Mouse (Mus musculus) liver, embryonic 16.5 days (tissue): Measurements from ENCODE around the gene Igfbp6. TPM values are rescaled to one million over a fixed set of nuclear protein-coding genes. Genes with fewer than 3 reads are reported as not detected.

Experiments
- ATAC-seq: fragments of 200-750 bp; cut with Nextera tagmentation; 2 replicates; pipeline ENCODE4 v1.8.0; 2017; ENCODE audit warnings: low read depth, mild to moderate bottlenecking, moderate number of reproducible peaks, moderate library complexity
- H3K27ac ChIP-seq: fragments of 300-500 bp; sonication (generic); 2 replicates; pipeline ENCODE4 v1.5.1; 2014; ENCODE audit warnings: mild to moderate bottlenecking, low read length
- H3K27me3 ChIP-seq: fragments of 300-500 bp; sonication (generic); 2 replicates; pipeline ENCODE4 v1.6.1; 2014; ENCODE audit warnings: low read depth, low read length, mixed read lengths; ENCODE audit not compliant: control insufficient read depth, insufficient read depth
- H3K36me3 ChIP-seq: fragments of 300-500 bp; sonication (generic); 2 replicates; pipeline ENCODE4 v1.6.1; 2014; ENCODE audit warnings: mild to moderate bottlenecking; ENCODE audit not compliant: control insufficient read depth, insufficient read depth
- H3K4me1 ChIP-seq: fragments of 300-500 bp; sonication (generic); 2 replicates; pipeline ENCODE4 v1.6.1; 2014; ENCODE audit warnings: low read depth, low read length, mixed read lengths; ENCODE audit not compliant: control insufficient read depth
- H3K4me2 ChIP-seq: fragments of 300-500 bp; sonication (generic); 2 replicates; pipeline ENCODE4 v1.6.1; 2014; ENCODE audit warnings: low read depth, low read length, mixed read lengths
- H3K4me3 ChIP-seq: fragments of 300-500 bp; sonication (generic); 2 replicates; pipeline ENCODE4 v1.5.1; 2014; ENCODE audit warnings: low read depth, mild to moderate bottlenecking, low read length
- H3K9ac ChIP-seq: fragments of 300-500 bp; sonication (generic); 2 replicates; pipeline ENCODE4 v1.6.1; 2014; ENCODE audit warnings: low read depth, low read length
- H3K9me3 ChIP-seq: fragments of 300-500 bp; sonication (generic); replicated peaks from 2 replicates; pipeline ENCODE4 v1.6.1; 2016; ENCODE audit warnings: low read length; ENCODE audit not compliant: control insufficient read depth
- WGBS: fragments of 180-500 bp; shearing (Covaris S2); extraction: QIAGEN DNeasy Blood & Tissue Kit; methylation state at CpG from one replicate; pipeline ENCODE4 v1.1.7; 2014; ENCODE audit not compliant: insufficient replicate concordance; 5-methylcytosine and 5-hydroxymethylcytosine counted together
- polyA plus RNA-seq: library from polyadenylated mRNA; unstranded; fragments of >200 nt; fragmentation: Nextera tagmentation; extraction: Ambion mirVana; gene quantifications from 2 replicates; pipeline ENCODE4 v1.2.1, GENCODE M21; 2015

Gene Igfbp6
- polyA plus RNA-seq, 1 experiment from 2014 or later, result 2.4 TPM

DNA sequence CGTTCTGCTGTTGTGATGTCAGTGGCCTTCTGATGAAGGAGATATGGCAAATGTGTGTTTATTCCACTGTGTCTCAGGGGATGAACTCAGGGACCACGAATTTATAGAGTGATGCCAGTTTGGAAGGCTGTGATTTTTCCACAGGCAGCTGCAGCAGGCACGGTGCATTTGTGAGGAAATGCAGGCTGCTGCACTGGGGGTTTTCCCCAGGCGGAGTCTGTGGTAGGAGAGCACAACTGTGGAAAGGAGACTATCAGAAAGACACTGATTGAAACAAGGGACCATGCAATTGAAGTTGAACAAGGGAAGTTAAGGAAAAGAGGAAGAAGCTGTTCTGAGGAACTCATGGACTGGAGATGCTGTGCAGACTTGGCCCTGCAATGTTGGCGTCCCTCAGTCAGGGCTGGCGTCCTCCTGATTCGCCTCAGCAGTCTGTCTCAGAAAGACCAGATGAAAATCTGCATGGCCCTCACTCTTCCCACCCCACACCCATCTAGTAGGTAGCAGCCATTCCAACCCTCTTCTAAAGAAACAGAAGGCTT lies 48.2 kb downstream of the Igfbp6 start:
- peak overlapping the region; percentile 36 for H3K27ac ChIP-seq

DNA sequence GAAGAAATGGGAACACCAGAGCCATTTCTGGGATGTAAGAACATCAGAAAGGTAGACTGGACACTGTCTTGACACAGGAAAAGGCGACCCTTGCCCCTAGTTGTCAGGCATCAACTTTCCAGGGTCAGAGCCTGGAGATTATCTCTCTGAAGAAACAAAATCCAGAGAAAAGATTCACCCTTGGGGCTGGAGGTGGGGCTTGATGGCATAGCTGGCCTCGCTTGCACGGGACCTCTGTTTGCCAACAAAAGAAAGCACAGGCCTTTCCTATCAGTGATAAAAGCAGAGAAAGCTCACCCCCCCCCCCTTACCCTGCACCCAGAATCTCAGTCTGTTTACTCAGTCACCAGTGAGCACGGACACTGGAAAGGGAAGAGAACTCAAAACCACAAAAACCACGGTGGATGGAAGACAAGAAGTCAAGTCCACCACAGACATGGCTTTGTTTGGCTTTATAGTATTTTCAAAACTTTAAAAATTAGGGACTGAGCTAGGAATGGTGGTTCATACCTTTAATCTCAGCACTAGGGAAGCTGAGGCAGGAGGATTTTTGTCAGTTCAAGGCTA lies 48.7 kb downstream of the Igfbp6 start:
- 9% methylated on average over 5 of the region's 5 CpGs for WGBS
- no peak overlapping the region for H3K4me3 ChIP-seq
- H3K4me2 ChIP-seq, result no peak overlapping the region
- peaks cover 16% of the 10 kb centered on the region for H3K4me1 ChIP-seq
- no peak for ATAC-seq
- no peak overlapping the region for H3K9ac ChIP-seq
- peak overlapping the region; percentile 36 for H3K27ac ChIP-seq
- no peaks in the 10 kb centered on the region for H3K9me3 ChIP-seq
- no peaks in the 10 kb centered on the region for H3K36me3 ChIP-seq
- H3K27me3 ChIP-seq, result no peaks in the 10 kb centered on the region

More for the DNA sequence above, 48.2 kb downstream of the Igfbp6 start:
- Histone ChIP-seq H3K4me2 (no peak overlapping the region), H3K4me3 (no peak overlapping the region), H3K4me1 (peaks cover 16% of the 10 kb centered on the region), H3K9ac (no peak overlapping the region), H3K9me3 (no peaks in the 10 kb centered on the region), H3K36me3 (no peaks in the 10 kb centered on the region), H3K27me3 (no peaks in the 10 kb centered on the region)
- no peak for ATAC-seq
- 24% methylated on average over 7 of the region's 7 CpGs for WGBS

DNA sequence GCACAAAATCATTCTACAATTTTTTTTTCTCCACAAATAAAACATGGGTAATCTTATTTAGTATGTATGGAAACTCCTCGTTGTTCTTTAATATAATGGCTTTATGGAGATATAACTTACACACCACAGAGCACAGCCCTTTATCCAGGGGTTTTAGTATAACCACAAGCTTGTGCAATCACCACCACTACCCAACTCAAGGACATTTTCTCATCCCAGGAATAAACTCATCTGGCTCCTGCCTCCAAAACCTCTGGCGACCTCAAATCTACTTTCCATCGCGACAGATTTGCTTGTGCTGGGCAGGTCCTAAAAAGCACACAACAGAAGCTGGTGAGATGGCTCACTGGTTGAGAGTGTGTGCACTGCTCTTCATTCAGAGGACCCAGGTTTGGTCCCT lies 49.5 kb downstream of the Igfbp6 start:
- no peaks in the 10 kb centered on the region for H3K36me3 ChIP-seq
- H3K9me3 ChIP-seq, result no peaks in the 10 kb centered on the region
- H3K27ac ChIP-seq, result peak overlapping the region; percentile 15
- peaks cover 16% of the 10 kb centered on the region for H3K4me1 ChIP-seq
- no peak overlapping the region for H3K4me2 ChIP-seq
- no peaks in the 10 kb centered on the region for H3K27me3 ChIP-seq
- no peak overlapping the region for H3K4me3 ChIP-seq
- WGBS, result 54% methylated on average over 4 of the region's 4 CpGs
- ATAC-seq, result no peak
- H3K9ac ChIP-seq, result no peak overlapping the region

DNA sequence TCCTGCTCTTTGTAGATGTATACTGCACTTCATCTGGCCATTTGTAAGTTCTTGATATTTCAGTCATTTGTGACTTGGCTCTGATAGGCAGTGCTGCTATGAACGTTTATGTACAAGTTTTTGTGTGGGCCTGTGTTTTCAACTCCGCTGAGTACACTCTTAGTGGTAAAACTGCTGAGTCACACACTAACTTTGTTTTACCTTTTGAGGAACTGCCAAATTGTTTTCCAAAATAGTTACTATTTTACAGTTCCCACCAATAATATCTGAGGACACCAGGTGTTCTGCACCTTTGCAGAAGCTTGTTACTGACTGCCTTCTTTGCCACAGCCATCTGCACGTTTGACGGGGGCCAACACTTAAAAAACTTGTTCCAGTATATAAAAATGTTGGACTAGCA lies 50.3 kb downstream of the Igfbp6 start:
- H3K9ac ChIP-seq, result no peak overlapping the region
- peak overlapping the region; percentile 51 for H3K27ac ChIP-seq
- ATAC-seq, result no peak
- no peaks in the 10 kb centered on the region for H3K9me3 ChIP-seq
- peaks cover 16% of the 10 kb centered on the region for H3K4me1 ChIP-seq
- H3K4me3 ChIP-seq, result no peak overlapping the region
- H3K36me3 ChIP-seq, result no peaks in the 10 kb centered on the region
- H3K27me3 ChIP-seq, result no peaks in the 10 kb centered on the region
- 28% methylated on average over 4 of the region's 4 CpGs for WGBS
- no peak overlapping the region for H3K4me2 ChIP-seq

DNA sequence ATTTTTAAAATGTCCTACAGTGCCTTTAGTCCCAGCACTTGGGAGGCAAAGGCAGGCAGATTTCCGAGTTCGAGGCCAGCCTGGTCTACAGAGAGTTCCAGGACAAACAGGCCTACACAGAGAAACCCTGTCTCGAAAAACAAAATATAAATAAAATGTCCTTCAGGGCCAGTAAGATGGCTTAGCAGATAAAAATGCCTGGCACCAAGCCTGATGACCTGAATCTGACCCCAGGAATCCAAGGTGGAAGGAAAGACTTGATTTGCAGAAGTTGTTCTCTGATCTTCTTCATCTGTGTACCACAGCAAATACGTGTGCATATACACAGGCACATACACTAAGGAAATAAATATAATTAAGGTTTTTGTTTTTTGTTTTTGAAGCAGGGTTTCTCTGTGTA lies 51.2 kb downstream of the Igfbp6 start:
- no peak overlapping the region for H3K27ac ChIP-seq
- ATAC-seq, result no peak
- no peak overlapping the region for H3K4me3 ChIP-seq
- no peaks in the 10 kb centered on the region for H3K27me3 ChIP-seq
- H3K4me1 ChIP-seq, result peaks cover 13% of the 10 kb centered on the region
- H3K9me3 ChIP-seq, result no peaks in the 10 kb centered on the region
- WGBS, result 62% methylated on average over 4 of the region's 4 CpGs
- H3K36me3 ChIP-seq, result no peaks in the 10 kb centered on the region
- H3K9ac ChIP-seq, result no peak overlapping the region
- H3K4me2 ChIP-seq, result no peak overlapping the region

DNA sequence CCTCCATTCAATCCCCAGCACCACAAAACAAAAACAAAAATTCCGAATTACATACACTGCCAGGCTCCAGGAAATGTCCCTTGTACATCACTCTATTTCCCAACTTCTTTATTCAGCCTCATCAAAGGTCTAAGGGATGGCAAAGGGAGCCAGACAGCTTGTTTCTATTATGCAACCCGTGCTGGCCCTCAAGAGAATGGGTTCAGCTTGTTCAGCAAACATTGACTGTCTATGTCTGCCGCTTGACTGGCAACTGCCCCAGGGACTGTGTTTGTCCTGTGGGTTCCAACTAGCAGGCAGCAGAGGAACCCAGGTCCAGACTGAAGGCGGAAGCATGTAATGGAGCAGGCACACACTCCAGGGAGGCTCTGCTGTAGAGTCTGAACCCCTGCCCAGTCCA lies 54.7 kb downstream of the Igfbp6 start:
- no peaks in the 10 kb centered on the region for H3K27me3 ChIP-seq
- peaks cover 17% of the 10 kb centered on the region for H3K4me1 ChIP-seq
- H3K36me3 ChIP-seq, result no peaks in the 10 kb centered on the region
- WGBS, result 55% methylated on average over 4 of the region's 4 CpGs
- H3K4me2 ChIP-seq, result no peak overlapping the region
- ATAC-seq, result peak; percentile 19
- no peaks in the 10 kb centered on the region for H3K9me3 ChIP-seq
- peak overlapping the region; percentile 77 for H3K27ac ChIP-seq
- H3K4me3 ChIP-seq, result no peak overlapping the region
- H3K9ac ChIP-seq, result no peak overlapping the region

Other genes starting within 250 kb of the Igfbp6 start
- 0.07 and 0.08 TPM in 2 replicates for gene Krt4, start 219.6 kb upstream of the Igfbp6 start, polyA plus RNA-seq
- not detected in 2 replicates for gene Krt79, start 204.0 kb upstream of the Igfbp6 start, polyA plus RNA-seq
- not detected in 2 replicates for gene Krt78, start 190.1 kb upstream of the Igfbp6 start, polyA plus RNA-seq
- gene Krt8, start 139.9 kb upstream of the Igfbp6 start, polyA plus RNA-seq, result 120 and 130 TPM in 2 replicates
- 118 and 119 TPM in 2 replicates for gene Krt18, start 116.2 kb upstream of the Igfbp6 start, polyA plus RNA-seq
- gene Eif4b, start 70.6 kb upstream of the Igfbp6 start, polyA plus RNA-seq, result 42.7 and 43.6 TPM in 2 replicates
- 6.2 and 6.8 TPM in 2 replicates for gene Tns2, start 43.9 kb upstream of the Igfbp6 start, polyA plus RNA-seq
- gene Spryd3, start 8.1 kb upstream of the Igfbp6 start, polyA plus RNA-seq, result 13.0 and 14.3 TPM in 2 replicates
- gene Soat2, start 6.2 kb downstream of the Igfbp6 start, polyA plus RNA-seq, result 33.6 and 34.4 TPM in 2 replicates
- gene Zfp740, start 58.9 kb downstream of the Igfbp6 start, polyA plus RNA-seq, result 16.3 and 17.1 TPM in 2 replicates
- 53.0 and 60.2 TPM in 2 replicates for gene Csad, start 60.4 kb downstream of the Igfbp6 start, polyA plus RNA-seq
- 5.5 and 5.6 TPM in 2 replicates for gene Itgb7, start 87.6 kb downstream of the Igfbp6 start, polyA plus RNA-seq
- gene Rarg, start 113.2 kb downstream of the Igfbp6 start, polyA plus RNA-seq, result 2.4 and 2.5 TPM in 2 replicates
- not detected in 2 replicates for gene Gm9918, start 126.2 kb downstream of the Igfbp6 start, polyA plus RNA-seq
- gene Mfsd5, start 135.1 kb downstream of the Igfbp6 start, polyA plus RNA-seq, result 20.0 and 21.3 TPM in 2 replicates
- 21.2 and 24.8 TPM in 2 replicates for gene Espl1, start 151.9 kb downstream of the Igfbp6 start, polyA plus RNA-seq
- 107 and 108 TPM in 2 replicates for gene Pfdn5, start 181.8 kb downstream of the Igfbp6 start, polyA plus RNA-seq
- gene Myg1, start 187.3 kb downstream of the Igfbp6 start, polyA plus RNA-seq, result 34.0 and 39.3 TPM in 2 replicates
- 39.3 and 42.4 TPM in 2 replicates for gene Aaas, start 206.4 kb downstream of the Igfbp6 start, polyA plus RNA-seq
- gene Sp7, start 222.8 kb downstream of the Igfbp6 start, polyA plus RNA-seq, result 0.02 TPM in 1 of 2 replicates, not detected in the other